Mouse (Mus musculus) thymus, postnatal 10 days (tissue): Measurements from ENCODE around the gene Zbtb11.
"Not testable (repeated sequence)": the region's sequence is repeated elsewhere in the genome, so short reads cannot be mapped to it uniquely, and the experiment has no call there.

Experiments used
- DNase-seq, 2 experiments: peaks; one replicate each; pipeline ENCODE4 v3.0.0; 2021; ENCODE audit warnings: low spot score in 2 of 2

Gene Zbtb11

GRCm38 (mm10) chr16:56038090-56038489, 64.4 kb downstream of the Zbtb11 start:
- no peak for DNase-seq

GRCm38 (mm10) chr16:56048038-56048437, 74.4 kb downstream of the Zbtb11 start, which contains the start of gene Senp7:
TSS of gene Senp7 (plus strand) at chr16:56048338.
- DNase-seq: not testable (repeated sequence)

DNA sequence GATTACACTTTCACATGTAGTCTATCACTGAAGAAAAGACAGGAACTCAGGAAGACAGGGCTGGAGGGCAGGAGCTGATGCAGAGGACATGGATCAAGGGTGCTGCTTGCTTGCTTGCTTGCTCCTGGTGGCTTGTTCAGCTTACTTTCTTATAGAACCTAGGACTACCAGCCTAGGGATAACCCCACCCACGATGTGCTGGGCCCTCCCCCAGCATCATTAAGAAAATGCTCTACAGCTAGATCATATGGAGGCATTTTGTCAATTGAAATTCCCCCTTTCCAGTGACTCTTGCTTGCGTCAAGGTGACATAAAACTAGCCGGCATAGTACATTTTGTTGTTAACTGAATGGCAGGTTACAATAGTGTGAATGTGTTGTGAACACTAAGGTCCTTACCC, 82.2 kb downstream of the Zbtb11 start:
- DNase-seq: no peak

DNA sequence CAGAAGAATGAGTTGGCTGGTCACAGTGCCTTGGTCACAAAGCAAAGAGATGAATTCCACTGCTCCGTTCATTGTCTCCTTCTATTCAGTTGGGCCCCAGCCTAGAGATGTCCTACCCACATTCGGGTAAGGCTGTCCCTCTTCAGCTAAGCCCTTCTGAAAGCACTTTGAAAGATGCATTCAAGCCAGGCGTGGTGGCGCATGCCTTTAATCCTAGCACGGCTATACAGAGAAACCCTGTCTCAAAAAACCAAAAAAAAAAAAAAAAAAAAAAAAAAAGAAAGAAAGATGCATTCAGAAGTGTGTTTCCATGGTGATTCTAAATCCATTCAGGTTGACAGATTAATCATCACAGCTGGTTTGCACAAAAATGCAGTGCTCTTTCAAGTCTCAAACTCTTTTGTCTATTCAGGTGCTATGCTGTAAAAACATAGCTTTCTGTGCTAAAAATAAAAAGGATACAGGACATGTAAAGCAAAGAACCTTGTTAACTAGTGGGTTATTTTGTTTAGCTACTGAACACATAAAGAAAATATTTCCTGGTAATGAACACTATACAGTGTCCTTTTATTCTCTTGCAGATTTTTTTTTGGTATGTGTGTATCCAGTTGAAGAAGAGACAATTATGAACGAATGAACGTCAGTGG, 83.4 kb downstream of the Zbtb11 start:
- DNase-seq: no peak

DNA sequence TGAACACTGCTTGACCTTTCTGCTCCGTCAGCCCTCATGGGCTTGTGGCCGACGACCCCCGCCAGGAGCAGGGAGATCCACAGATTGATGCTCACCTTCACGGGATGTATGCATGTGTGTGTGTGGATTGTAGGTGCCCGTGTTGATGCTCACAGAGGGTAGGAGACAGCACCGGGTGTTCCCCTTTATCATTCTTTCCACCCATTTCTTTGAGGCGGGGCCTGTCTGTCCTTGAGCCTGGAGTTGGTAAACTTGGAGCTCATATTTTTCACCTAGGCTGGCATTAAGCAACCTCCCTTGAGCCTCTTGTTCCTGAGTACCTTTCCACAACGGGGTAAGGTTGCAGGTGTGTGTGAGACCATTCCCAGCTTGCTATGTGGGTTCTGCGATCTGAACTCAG, 84.5 kb downstream of the Zbtb11 start:
- no peak for DNase-seq
